In genomic region chr1:172197851-172198250, GRCm38 (mm10) we compare ENCODE assay signal across 16 mouse cellular contexts. TPM values are rescaled to one million over a fixed set of nuclear protein-coding genes. Genes with fewer than 3 reads are reported as not detected.
DNase-seq lines count a peak whose midpoint lies in the region; ATAC-seq lines count a peak whose summit lies in the region.
"Had no signal": no experiment of that assay in that cellular context is flagged by ENCODE, and none has a peak within 500 bp of the region (broad histone marks: within the 10 kb centered on the region; RNA-seq: fewer than 3 reads in every experiment).

No protein-coding gene starts in this region.

- peaks cover 67% of the 10 kb centered on the region for H3K36me3 ChIP-seq in midbrain, embryonic 12.5 days
- H3K36me3 ChIP-seq in midbrain, embryonic 15.5 days (replicated peaks), result peaks cover 35% of the 10 kb centered on the region; the same call in 1 of the 2 replicates
- H3K36me3 ChIP-seq in forebrain, embryonic 16.5 days (ENCODE audit: control insufficient read depth, insufficient read depth), result peaks cover 24% of the 10 kb centered on the region

- H3K4me2 ChIP-seq in midbrain, embryonic 12.5 days (replicated peaks), result no peak overlapping the region
- H3K4me2 ChIP-seq in midbrain, embryonic 15.5 days, result no peak overlapping the region
- H3K4me2 ChIP-seq in forebrain, embryonic 16.5 days (ENCODE audit: low read length), result no peak overlapping the region
- H3K4me2 ChIP-seq: hindbrain, embryonic 14.5 days had no signal

- ATAC-seq in midbrain, embryonic 12.5 days (ENCODE audit: low FRiP score, low read depth), result no peak
- ATAC-seq in midbrain, embryonic 15.5 days (replicated peaks), result no peak
- no peak for ATAC-seq in forebrain, embryonic 16.5 days

- H3K27ac ChIP-seq in midbrain, embryonic 12.5 days (replicated peaks), result peak overlapping the region; percentile 61
- no peak overlapping the region for H3K27ac ChIP-seq in midbrain, embryonic 15.5 days
- peak overlapping the region; percentile 41; the same call in 1 of the 2 replicates for H3K27ac ChIP-seq in forebrain, embryonic 16.5 days (ENCODE audit: low read length)
- H3K27ac ChIP-seq: hindbrain, embryonic 14.5 days; macrophage; stomach, postnatal 0 days had no signal

- no peaks in the 10 kb centered on the region for H3K9me3 ChIP-seq in midbrain, embryonic 12.5 days
- H3K9me3 ChIP-seq in midbrain, embryonic 15.5 days, result no peaks in the 10 kb centered on the region
- H3K9me3 ChIP-seq in forebrain, embryonic 16.5 days (ENCODE audit: control insufficient read depth, low read length), result no peaks in the 10 kb centered on the region

- peaks cover 44% of the 10 kb centered on the region for H3K4me1 ChIP-seq in midbrain, embryonic 12.5 days
- H3K4me1 ChIP-seq in midbrain, embryonic 15.5 days, result peaks cover 39% of the 10 kb centered on the region
- peaks cover 30% of the 10 kb centered on the region for H3K4me1 ChIP-seq in forebrain, embryonic 16.5 days (replicated peaks; ENCODE audit: control insufficient read depth, insufficient read depth, low read length)

- 82% methylated on average over 5 of the region's 5 CpGs for WGBS in midbrain, embryonic 12.5 days
- WGBS in midbrain, embryonic 15.5 days, result 80% methylated on average over 5 of the region's 5 CpGs
- 64% methylated on average over 5 of the region's 5 CpGs for WGBS in forebrain, embryonic 16.5 days

- no peaks in the 10 kb centered on the region for H3K27me3 ChIP-seq in midbrain, embryonic 12.5 days
- H3K27me3 ChIP-seq in midbrain, embryonic 15.5 days (replicated peaks), result no peaks in the 10 kb centered on the region
- no peaks in the 10 kb centered on the region for H3K27me3 ChIP-seq in forebrain, embryonic 16.5 days (replicated peaks; ENCODE audit: control insufficient read depth, insufficient read depth, low read length)

- DNase-seq in frontal cortex, postnatal 10 days (ENCODE audit: low spot score in 2 of 2), result peak; percentile 1 to 7
- no peak for DNase-seq in frontal cortex, postnatal 14 days (ENCODE audit: low spot score in 2 of 2)
- peak; percentile 81 for DNase-seq in cerebellum, adult 9-10 months
- DNase-seq in urinary bladder, adult 2 months (ENCODE audit: low spot score), result no peak
- DNase-seq: B cell, adult 2 months; gastrocnemius, postnatal 25 days; kidney, adult 11 months; kidney, postnatal 25 days; lung, adult 2 months; thymus, postnatal 14 days had no signal

- H3K4me3 ChIP-seq in midbrain, embryonic 12.5 days, result no peak overlapping the region
- H3K4me3 ChIP-seq in midbrain, embryonic 15.5 days, result no peak overlapping the region
- no peak overlapping the region for H3K4me3 ChIP-seq in forebrain, embryonic 16.5 days (replicated peaks; ENCODE audit: low read length)

- H3K9ac ChIP-seq in midbrain, embryonic 12.5 days (replicated peaks), result no peak overlapping the region
- no peak overlapping the region for H3K9ac ChIP-seq in midbrain, embryonic 15.5 days
- H3K9ac ChIP-seq in forebrain, embryonic 16.5 days (replicated peaks; ENCODE audit: low read depth, low read length), result no peak overlapping the region
- H3K9ac ChIP-seq: hindbrain, embryonic 14.5 days had no signal

RNA-seq across cellular contexts. Expression of gene Pea15a, which starts 8.8 kb away (rescaled TPM):
- 350 and 356 TPM in 2 replicates for polyA plus RNA-seq in midbrain, embryonic 12.5 days (2016; fragmentation: Nextera tagmentation; extraction: Ambion mirVana)
- 437 and 473 TPM in 2 replicates for polyA plus RNA-seq in midbrain, embryonic 15.5 days (2015; fragmentation: Nextera tagmentation; extraction: Ambion mirVana)
- 472 and 511 TPM in 2 replicates for polyA plus RNA-seq in forebrain, embryonic 16.5 days (2015; fragmentation: Nextera tagmentation; extraction: Ambion mirVana)
- polyA plus RNA-seq in urinary bladder, adult 2 months (2012; rRNA removed), result 165 and 166 TPM in 2 replicates

RNA-seq across cellular contexts. Expression of gene Casq1, which starts 21.8 kb away (rescaled TPM):
- 1.9 and 2.1 TPM in 2 replicates for polyA plus RNA-seq in midbrain, embryonic 12.5 days (2016; fragmentation: Nextera tagmentation; extraction: Ambion mirVana)
- polyA plus RNA-seq in midbrain, embryonic 15.5 days (2015; fragmentation: Nextera tagmentation; extraction: Ambion mirVana), result 1.7 and 2.7 TPM in 2 replicates
- 4.7 and 7.2 TPM in 2 replicates for polyA plus RNA-seq in forebrain, embryonic 16.5 days (2015; fragmentation: Nextera tagmentation; extraction: Ambion mirVana)
- polyA plus RNA-seq in urinary bladder, adult 2 months (2012; rRNA removed), result 3.2 and 3.3 TPM in 2 replicates
- polyA plus RNA-seq: macrophage had no signal

RNA-seq across cellular contexts. Expression of gene Dcaf8, which starts 50.0 kb away (rescaled TPM):
- 130 and 133 TPM in 2 replicates for polyA plus RNA-seq in midbrain, embryonic 12.5 days (2016; fragmentation: Nextera tagmentation; extraction: Ambion mirVana)
- 93.0 and 94.7 TPM in 2 replicates for polyA plus RNA-seq in midbrain, embryonic 15.5 days (2015; fragmentation: Nextera tagmentation; extraction: Ambion mirVana)
- 106 and 107 TPM in 2 replicates for polyA plus RNA-seq in forebrain, embryonic 16.5 days (2015; fragmentation: Nextera tagmentation; extraction: Ambion mirVana)
- polyA plus RNA-seq in urinary bladder, adult 2 months (2012; rRNA removed), result 115 and 118 TPM in 2 replicates

Comparison
In these comparisons a context has a peak if more than half of its experiments do, and no peak if none do; other contexts are left out.
1. DNase-seq: peak in frontal cortex, postnatal 10 days (2 of 2) and cerebellum, adult 9-10 months (single experiment); none in frontal cortex, postnatal 14 days (0 of 2) and urinary bladder, adult 2 months (single experiment).